In the genomic region with DNA sequence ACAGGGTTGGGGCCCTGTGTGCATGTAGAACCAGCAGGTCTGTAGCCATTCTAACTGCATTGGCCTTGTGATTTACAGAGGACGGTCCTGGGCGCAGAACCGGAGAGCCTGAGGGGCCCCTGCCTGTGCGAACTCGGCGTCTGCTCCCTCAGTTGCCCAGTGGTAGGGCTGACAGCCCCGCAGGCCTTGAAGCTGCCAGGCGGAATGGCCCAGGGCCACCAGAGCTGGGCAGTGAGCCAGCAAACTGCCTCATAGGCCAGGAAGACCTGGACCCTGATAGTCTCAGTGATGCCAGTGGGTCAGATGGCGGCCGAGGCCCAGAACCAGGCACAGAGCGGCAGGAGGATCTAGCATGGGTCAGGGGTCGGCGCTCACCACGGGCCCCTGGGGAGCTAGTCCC, we compare ENCODE assay signal across 10 mouse cellular contexts. TPM values are rescaled to one million over a fixed set of nuclear protein-coding genes. Genes with fewer than 3 reads are reported as not detected.
DNase-seq lines count a peak whose midpoint lies in the region; ATAC-seq lines count a peak whose summit lies in the region.
"Had no signal": no experiment of that assay in that cellular context is flagged by ENCODE, and none has a peak within 500 bp of the region (broad histone marks: within the 10 kb centered on the region; RNA-seq: fewer than 3 reads in every experiment).

No protein-coding gene starts in this region.

- 0 out of 2 replicates have a peak, but pooled peaks have one; percentile 19 for ATAC-seq in frontal cortex, adult (ENCODE audit: low TSS enrichment)
- ATAC-seq in erythroid progenitor cell, adult 5-6 weeks (replicated peaks; ENCODE audit: low FRiP score, poor library complexity, severe bottlenecking): no peak

- DNase-seq in frontal cortex, postnatal 14 days (ENCODE audit: low spot score in 2 of 2): no peak
- DNase-seq in right cerebral cortex, postnatal 10 days (ENCODE audit: low spot score in 2 of 2): peak; percentile 82 to 86
- DNase-seq in right cerebral cortex, postnatal 36 days (ENCODE audit: low spot score in 2 of 2): no peak
- peak; percentile 65 for DNase-seq in gastrocnemius, postnatal 14 days
- DNase-seq in yolk sac, embryonic 10.5 days (ENCODE audit: low spot score): no peak
- DNase-seq in natural killer cell, adult 2 months (ENCODE audit: low spot score in 2 of 2): no peak
- DNase-seq: B cell, adult 2 months; liver, embryonic 13.5 days had no signal

- intact Hi-C loops in gastrocnemius, postnatal 14 days (cut with DNase I; ENCODE audit: low total_unique reads): no loop called here

RNA-seq across cellular contexts. Expression of gene Cep170b, which starts 17.5 kb away (rescaled TPM):
- 10 to 100 TPM; 10.9 to 14.4 TPM for total RNA-seq in gastrocnemius, postnatal 14 days (2021)
- 1.3 TPM in 1 of 2 replicates, not detected in the other for total RNA-seq in erythroid progenitor cell, adult 5-6 weeks (2015; ENCODE audit: low replicate concordance)
- not detected in 2 replicates for total RNA-seq in erythroid progenitor cell, adult 5-6 weeks (2017; ENCODE audit: low replicate concordance)

RNA-seq across cellular contexts. Expression of gene Pld4, which starts 22.7 kb away (rescaled TPM):
- total RNA-seq in gastrocnemius, postnatal 14 days (2021): 1 to 10 TPM; 3.2 to 4.1 TPM
- 20.1 and 29.9 TPM in 2 replicates for total RNA-seq in erythroid progenitor cell, adult 5-6 weeks (2015; ENCODE audit: low replicate concordance)
- 8.9 and 14.0 TPM in 2 replicates for total RNA-seq in erythroid progenitor cell, adult 5-6 weeks (2017; ENCODE audit: low replicate concordance)

RNA-seq across cellular contexts. Expression of gene Zbtb42, which starts 59.1 kb away (rescaled TPM):
- 1 to 10 TPM; 1.3 to 2.1 TPM for total RNA-seq in gastrocnemius, postnatal 14 days (2021)
- total RNA-seq in erythroid progenitor cell, adult 5-6 weeks (2015; ENCODE audit: low replicate concordance): 10.1 TPM in 1 of 2 replicates, not detected in the other
- 0.39 TPM in 1 of 2 replicates, not detected in the other for total RNA-seq in erythroid progenitor cell, adult 5-6 weeks (2017; ENCODE audit: low replicate concordance)

Comparison
In these comparisons a context has a peak if more than half of its experiments do, and no peak if none do; other contexts are left out.
1. DNase-seq: peak in right cerebral cortex, postnatal 10 days (2 of 2) and gastrocnemius, postnatal 14 days (single experiment); none in frontal cortex, postnatal 14 days (0 of 2), right cerebral cortex, postnatal 36 days (0 of 2), yolk sac, embryonic 10.5 days (single experiment) and natural killer cell, adult 2 months (0 of 2).
2. RNA of gene Cep170b, which starts 17.5 kb away (total RNA-seq): 10.9 to 14.4 TPM in gastrocnemius, postnatal 14 days; 1.3 TPM in erythroid progenitor cell, adult 5-6 weeks; every median in the first group is over 4 times any median in the second.